Mouse (Mus musculus): ENCODE data around the gene Cand2.

Cand2 gene

GRCm38 (mm10) chr6:115774501-115774921 lies at the start of gene Cand2:
Gene Cand2 (plus strand): TSS chr6:115774538.
- Histone ChIP-seq H3K9me3 (ENCODE audit: low read length) (no peaks in the 10 kb centered on the region), H3K4me3 (replicated peaks; ENCODE audit: low read length) (peak within 1 kb of the TSS; percentile 81), H3K4me1 (replicated peaks; ENCODE audit: low read depth, low read length) (peaks cover 32% of the 10 kb centered on the region), H3K36me3 (ENCODE audit: insufficient read depth, low read length) (peaks cover 8% of the 10 kb centered on the region), H3K27me3 (ENCODE audit: insufficient read depth, low read length) (no peaks in the 10 kb centered on the region)
- TF ChIP-seq POU5F1 (IDR thresholded peaks at IDR 0.05; ENCODE audit: borderline replicate concordance, low read length) (no peak), NANOG (IDR thresholded peaks at IDR 0.05; ENCODE audit: borderline replicate concordance, low read length) (no peak), CTCF (conservative IDR thresholded peaks at IDR 0.05; ENCODE audit: low read length) (no peak)

GRCm38 (mm10) chr6:115727108-115727507 lies 47.2 kb upstream of the Cand2 start:
- H3K4me3 ChIP-seq (replicated peaks; ENCODE audit: low read length), result no peak overlapping the region
- TF ChIP-seq POU5F1 (IDR thresholded peaks at IDR 0.05; ENCODE audit: borderline replicate concordance, low read length) (no peak), NANOG (IDR thresholded peaks at IDR 0.05; ENCODE audit: borderline replicate concordance, low read length) (no peak), CTCF (conservative IDR thresholded peaks at IDR 0.05; ENCODE audit: low read length) (peak; percentile 71)
- H3K27me3 ChIP-seq (ENCODE audit: insufficient read depth, low read length), result no peaks in the 10 kb centered on the region
- H3K4me1 ChIP-seq (replicated peaks; ENCODE audit: low read depth, low read length), result peaks cover 51% of the 10 kb centered on the region
- H3K36me3 ChIP-seq (ENCODE audit: insufficient read depth, low read length), result peaks cover 17% of the 10 kb centered on the region
- H3K9me3 ChIP-seq (ENCODE audit: low read length), result no peaks in the 10 kb centered on the region

- H3K9me3 ChIP-seq (ENCODE audit: low read length), result no peaks in the 10 kb centered on the region
- H3K4me1 ChIP-seq (replicated peaks; ENCODE audit: low read depth, low read length), result peaks cover 52% of the 10 kb centered on the region
- no peak overlapping the region; the same call in 1 of the 2 replicates for H3K4me3 ChIP-seq (replicated peaks; ENCODE audit: low read length)
- H3K36me3 ChIP-seq (ENCODE audit: insufficient read depth, low read length), result peaks cover 17% of the 10 kb centered on the region
- TF ChIP-seq NANOG (IDR thresholded peaks at IDR 0.05; ENCODE audit: borderline replicate concordance, low read length) (no peak), CTCF (conservative IDR thresholded peaks at IDR 0.05; ENCODE audit: low read length) (no peak), POU5F1 (IDR thresholded peaks at IDR 0.05; ENCODE audit: borderline replicate concordance, low read length) (no peak)
- H3K27me3 ChIP-seq (ENCODE audit: insufficient read depth, low read length), result no peaks in the 10 kb centered on the region
Observed at GRCm38 (mm10) chr6:115727570-115727969, 46.8 kb upstream of the Cand2 start.

- no peaks in the 10 kb centered on the region for H3K9me3 ChIP-seq (ENCODE audit: low read length)
- no peak for TF ChIP-seq POU5F1 (IDR thresholded peaks at IDR 0.05; ENCODE audit: borderline replicate concordance, low read length)
- no peak for TF ChIP-seq CTCF (conservative IDR thresholded peaks at IDR 0.05; ENCODE audit: low read length)
- no peak for TF ChIP-seq NANOG (IDR thresholded peaks at IDR 0.05; ENCODE audit: borderline replicate concordance, low read length)
- peaks cover 36% of the 10 kb centered on the region for H3K36me3 ChIP-seq (ENCODE audit: insufficient read depth, low read length)
- H3K4me3 ChIP-seq (replicated peaks; ENCODE audit: low read length), result peak overlapping the region; percentile 81
- H3K4me1 ChIP-seq (replicated peaks; ENCODE audit: low read depth, low read length), result peaks cover 60% of the 10 kb centered on the region
- no peaks in the 10 kb centered on the region for H3K27me3 ChIP-seq (ENCODE audit: insufficient read depth, low read length)
Observed at GRCm38 (mm10) chr6:115730560-115731342, 43.6 kb upstream of the Cand2 start.

- Histone ChIP-seq H3K4me3 (replicated peaks; ENCODE audit: low read length) (peak overlapping the region; percentile 74), H3K36me3 (ENCODE audit: insufficient read depth, low read length) (peaks cover 36% of the 10 kb centered on the region), H3K9me3 (ENCODE audit: low read length) (no peaks in the 10 kb centered on the region), H3K4me1 (replicated peaks; ENCODE audit: low read depth, low read length) (peaks cover 60% of the 10 kb centered on the region), H3K27me3 (ENCODE audit: insufficient read depth, low read length) (no peaks in the 10 kb centered on the region)
- peak; percentile 9; the same call in 1 of the 2 replicates for TF ChIP-seq CTCF (conservative IDR thresholded peaks at IDR 0.05; ENCODE audit: low read length)
- TF ChIP-seq POU5F1 (IDR thresholded peaks at IDR 0.05; ENCODE audit: borderline replicate concordance, low read length), result no peak
- TF ChIP-seq NANOG (IDR thresholded peaks at IDR 0.05; ENCODE audit: borderline replicate concordance, low read length), result no peak
Observed at GRCm38 (mm10) chr6:115732341-115732928, 41.9 kb upstream of the Cand2 start.

- no peak overlapping the region for H3K4me3 ChIP-seq (replicated peaks; ENCODE audit: low read length)
- H3K36me3 ChIP-seq (ENCODE audit: insufficient read depth, low read length), result peaks cover 18% of the 10 kb centered on the region
- no peaks in the 10 kb centered on the region for H3K27me3 ChIP-seq (ENCODE audit: insufficient read depth, low read length)
- TF ChIP-seq CTCF (conservative IDR thresholded peaks at IDR 0.05; ENCODE audit: low read length) (peak; percentile 94), POU5F1 (IDR thresholded peaks at IDR 0.05; ENCODE audit: borderline replicate concordance, low read length) (no peak), NANOG (IDR thresholded peaks at IDR 0.05; ENCODE audit: borderline replicate concordance, low read length) (no peak)
- H3K4me1 ChIP-seq (replicated peaks; ENCODE audit: low read depth, low read length), result peaks cover 52% of the 10 kb centered on the region
- no peaks in the 10 kb centered on the region for H3K9me3 ChIP-seq (ENCODE audit: low read length)
Observed at GRCm38 (mm10) chr6:115734909-115735308, 39.4 kb upstream of the Cand2 start.

GRCm38 (mm10) chr6:115739056-115739455 lies 35.3 kb upstream of the Cand2 start:
- H3K36me3 ChIP-seq (ENCODE audit: insufficient read depth, low read length), result peaks cover 5% of the 10 kb centered on the region
- peaks cover 47% of the 10 kb centered on the region for H3K4me1 ChIP-seq (replicated peaks; ENCODE audit: low read depth, low read length)
- no peak overlapping the region for H3K4me3 ChIP-seq (replicated peaks; ENCODE audit: low read length)
- no peak for TF ChIP-seq CTCF (conservative IDR thresholded peaks at IDR 0.05; ENCODE audit: low read length)
- TF ChIP-seq POU5F1 (IDR thresholded peaks at IDR 0.05; ENCODE audit: borderline replicate concordance, low read length), result no peak
- TF ChIP-seq NANOG (IDR thresholded peaks at IDR 0.05; ENCODE audit: borderline replicate concordance, low read length), result no peak
- no peaks in the 10 kb centered on the region for H3K27me3 ChIP-seq (ENCODE audit: insufficient read depth, low read length)
- H3K9me3 ChIP-seq (ENCODE audit: low read length), result no peaks in the 10 kb centered on the region

GRCm38 (mm10) chr6:115743569-115743968 lies 30.8 kb upstream of the Cand2 start:
- no peaks in the 10 kb centered on the region for H3K9me3 ChIP-seq (ENCODE audit: low read length)
- no peak for TF ChIP-seq POU5F1 (IDR thresholded peaks at IDR 0.05; ENCODE audit: borderline replicate concordance, low read length)
- TF ChIP-seq CTCF (conservative IDR thresholded peaks at IDR 0.05; ENCODE audit: low read length), result no peak
- TF ChIP-seq NANOG (IDR thresholded peaks at IDR 0.05; ENCODE audit: borderline replicate concordance, low read length), result no peak
- H3K4me1 ChIP-seq (replicated peaks; ENCODE audit: low read depth, low read length), result peaks cover 43% of the 10 kb centered on the region
- H3K27me3 ChIP-seq (ENCODE audit: insufficient read depth, low read length), result peaks cover 5% of the 10 kb centered on the region; the same call in 1 of the 2 replicates
- H3K4me3 ChIP-seq (replicated peaks; ENCODE audit: low read length), result no peak overlapping the region
- no peaks in the 10 kb centered on the region for H3K36me3 ChIP-seq (ENCODE audit: insufficient read depth, low read length)

Data from E14TG2a.4 (cell line).